Mouse (Mus musculus): Measurements from ENCODE around the gene Atp5e.
A peak's percentile ranks its signal among the peaks of the same experiment; 100 is the strongest.

Atp5e gene

GRCm38 (mm10) chr2:174463789-174464523 lies at the start of gene Atp5e:
Gene Atp5e, minus strand, starts transcription at chr2:174464105.
- peak; percentile 98 for DNase-seq (ENCODE audit: low spot score in 2 of 2)

DNA sequence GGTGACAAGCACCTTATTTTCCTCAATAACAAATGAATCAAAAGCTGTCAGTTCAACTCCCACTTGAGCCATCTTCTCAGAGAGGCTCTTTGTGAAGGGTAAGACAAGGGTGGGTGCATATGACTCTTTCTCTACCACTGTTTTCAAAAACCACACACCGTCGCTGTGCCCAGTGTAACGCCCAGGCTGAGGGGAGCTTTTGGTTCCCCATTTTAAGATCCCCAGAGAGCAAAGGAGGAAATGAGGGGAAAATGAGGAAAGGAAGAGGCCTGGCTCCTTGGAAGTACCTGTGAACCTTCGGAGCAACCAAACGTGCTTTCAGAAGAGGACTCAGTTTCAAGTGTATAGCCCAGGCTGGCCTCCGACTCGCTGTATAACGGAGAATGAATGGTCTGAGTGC lies 45.9 kb upstream of the Atp5e start:
- DNase-seq (ENCODE audit: low spot score in 2 of 2), result no peak

DNA sequence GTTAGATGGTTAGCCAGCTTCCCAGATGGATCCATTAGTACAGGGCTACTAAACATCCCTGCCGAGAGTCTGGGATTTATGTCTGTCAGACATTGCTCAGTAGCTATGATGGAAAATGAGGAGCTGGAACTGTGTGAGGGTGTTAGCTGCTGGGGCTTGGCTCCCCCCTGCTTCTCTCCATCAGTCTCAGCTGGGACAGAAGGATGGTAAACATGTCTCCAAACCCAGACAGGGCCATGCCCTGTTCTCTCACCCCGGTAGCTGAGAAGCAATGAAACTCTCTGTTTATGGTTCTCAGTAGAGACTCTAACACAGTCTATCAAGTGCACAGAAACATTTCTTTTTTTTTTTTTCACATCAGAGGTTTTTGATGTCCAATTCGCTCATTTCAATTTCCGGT lies 44.1 kb upstream of the Atp5e start:
- no peak for DNase-seq (ENCODE audit: low spot score in 2 of 2)

- DNase-seq (ENCODE audit: low spot score in 2 of 2), result peak in 1 of 2 experiments; percentile 9
Measured at GRCm38 (mm10) chr2:174502831-174503460, 39.0 kb upstream of the Atp5e start.

GRCm38 (mm10) chr2:174502321-174502720 lies 38.4 kb upstream of the Atp5e start:
- no peak for DNase-seq (ENCODE audit: low spot score in 2 of 2)

- no peak for DNase-seq (ENCODE audit: low spot score in 2 of 2)
Measured at GRCm38 (mm10) chr2:174501517-174501916, 37.6 kb upstream of the Atp5e start.

- no peak for DNase-seq (ENCODE audit: low spot score in 2 of 2)
Measured at GRCm38 (mm10) chr2:174500814-174501503, 37.1 kb upstream of the Atp5e start.

GRCm38 (mm10) chr2:174492858-174493257 lies 29.0 kb upstream of the Atp5e start:
- DNase-seq (ENCODE audit: low spot score in 2 of 2), result peak in 1 of 2 experiments; percentile 7

DNA sequence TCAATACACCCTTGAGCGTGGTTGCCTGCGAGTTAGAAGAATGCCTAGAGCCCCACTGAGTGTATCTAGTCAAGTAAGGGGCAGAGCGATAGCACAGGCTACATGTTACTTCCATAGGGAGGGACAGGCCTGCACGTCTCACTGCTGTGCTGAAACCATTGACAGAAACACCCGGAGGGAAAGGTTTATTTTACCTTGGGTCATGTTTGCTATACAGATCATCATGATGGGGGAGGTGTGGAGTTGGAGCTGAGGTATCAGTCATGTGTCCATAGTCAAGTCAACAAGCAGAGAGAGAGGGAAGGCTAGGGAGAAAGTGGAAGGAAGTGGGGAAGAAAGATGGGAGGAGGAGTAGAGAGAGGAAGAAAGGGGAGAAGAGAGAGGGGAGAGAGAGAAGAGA lies 23.1 kb upstream of the Atp5e start:
- DNase-seq (ENCODE audit: low spot score in 2 of 2), result no peak

GRCm38 (mm10) chr2:174478746-174479145 lies 14.8 kb upstream of the Atp5e start:
- DNase-seq (ENCODE audit: low spot score in 2 of 2), result no peak

GRCm38 (mm10) chr2:174477543-174478319 lies 13.8 kb upstream of the Atp5e start:
- no peak for DNase-seq (ENCODE audit: low spot score in 2 of 2)

GRCm38 (mm10) chr2:174473550-174473927 lies 9.6 kb upstream of the Atp5e start:
- no peak for DNase-seq (ENCODE audit: low spot score in 2 of 2)

DNA sequence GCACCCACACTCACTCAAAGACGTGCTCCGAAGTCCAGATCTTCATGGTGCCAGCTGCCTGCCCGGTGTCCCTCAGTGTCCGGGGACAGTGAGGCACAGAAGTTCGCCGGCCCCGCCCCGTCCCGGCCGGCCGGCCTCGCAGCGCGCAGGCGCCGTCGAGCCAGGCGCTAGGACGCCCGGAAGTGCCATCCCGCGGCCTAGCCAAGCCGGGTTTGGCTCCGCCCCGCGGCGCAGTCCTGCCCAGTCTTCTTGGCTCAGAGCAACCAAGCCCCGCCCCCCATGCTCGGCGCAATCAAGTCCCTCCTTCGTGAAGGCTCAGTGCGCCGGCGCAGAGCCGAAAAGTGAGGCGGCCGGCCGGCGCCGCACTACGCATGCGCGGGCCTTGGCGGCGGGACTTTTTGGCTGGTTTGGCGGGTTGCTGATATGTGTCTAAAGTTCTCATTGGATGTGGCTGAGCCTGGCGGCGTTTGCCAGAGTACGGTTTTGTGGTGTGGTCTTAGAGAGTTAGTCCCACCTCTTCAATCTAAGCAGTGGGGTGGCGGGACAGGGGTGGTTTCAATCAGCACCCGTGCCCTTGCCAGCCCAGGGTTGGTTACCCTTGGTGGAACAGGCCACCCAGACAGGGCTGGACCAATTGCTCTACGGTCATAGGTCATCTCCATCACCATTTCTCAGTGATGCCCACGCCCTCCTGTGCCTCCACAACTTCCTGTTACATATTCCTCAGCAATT lies 9.1 kb upstream of the Atp5e start, which contains the start of gene Prelid3b:
TSS of gene Prelid3b (minus strand) at position 264 of the 732 bp plus-strand sequence.
- DNase-seq (ENCODE audit: low spot score in 2 of 2), result peak; percentile 98 to 99

GRCm38 (mm10) chr2:174472407-174472806 lies 8.5 kb upstream of the Atp5e start:
- DNase-seq (ENCODE audit: low spot score in 2 of 2), result no peak

- no peak for DNase-seq (ENCODE audit: low spot score in 2 of 2)
Measured at GRCm38 (mm10) chr2:174470786-174471405, 7.0 kb upstream of the Atp5e start.

DNA sequence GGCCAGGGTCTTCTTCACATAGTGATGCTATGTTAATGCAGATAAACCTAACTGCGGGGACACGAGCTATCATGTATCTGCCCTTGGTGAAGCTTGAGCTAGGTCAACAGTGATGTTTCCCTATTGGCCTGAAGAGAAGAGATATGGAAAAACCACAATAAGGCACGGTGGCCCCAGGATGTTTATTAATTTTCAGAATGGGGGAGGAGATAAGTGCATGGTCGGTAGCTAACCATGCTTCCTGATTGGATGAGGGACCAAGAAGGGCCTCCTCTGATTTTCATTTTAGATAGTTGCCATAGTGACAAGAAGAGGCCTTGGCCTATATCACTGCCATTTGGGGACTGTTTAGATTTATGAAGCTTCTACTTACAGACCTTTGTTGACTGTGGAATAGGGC lies 6.4 kb upstream of the Atp5e start:
- DNase-seq (ENCODE audit: low spot score in 2 of 2), result no peak

DNA sequence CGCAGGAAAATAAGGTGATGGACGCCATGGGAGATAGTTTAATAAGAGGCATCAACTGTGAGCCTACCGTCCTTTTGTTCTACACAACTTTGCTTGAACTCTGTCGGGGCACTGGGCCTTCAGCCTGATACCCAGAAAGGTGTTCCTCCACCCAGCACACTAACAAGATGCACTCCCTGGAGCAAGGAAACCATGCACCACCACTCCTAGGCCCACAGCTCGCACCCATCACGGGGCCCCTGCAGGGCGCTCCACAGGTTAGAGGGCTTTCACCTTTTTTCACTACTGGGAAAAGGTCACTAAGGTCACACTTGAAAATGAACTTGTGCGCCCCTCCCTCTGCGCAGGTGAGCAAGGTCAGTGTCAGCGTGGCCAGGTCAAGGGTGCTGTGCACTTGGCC lies 535 bp downstream of the Atp5e start:
- no peak for DNase-seq (ENCODE audit: low spot score in 2 of 2)

DNA sequence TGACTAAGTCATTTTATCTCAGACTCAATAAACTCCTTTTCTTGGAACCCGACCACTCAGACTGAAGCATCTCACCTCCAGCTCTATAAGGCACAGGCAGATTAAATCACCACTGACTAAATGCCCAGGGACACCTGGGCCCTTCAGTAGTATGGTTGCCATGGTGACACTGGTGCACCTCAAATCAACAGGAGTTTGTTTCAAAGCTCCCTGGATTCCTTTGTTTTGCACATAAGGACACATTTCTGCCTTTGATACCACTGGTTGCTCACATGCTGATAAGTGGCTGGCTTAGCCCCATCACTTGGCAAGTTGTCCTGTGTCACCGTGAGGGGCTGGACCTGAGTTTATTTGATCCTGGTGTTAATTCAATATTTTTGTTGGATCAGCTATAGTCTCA lies 4.5 kb downstream of the Atp5e start:
- no peak for DNase-seq (ENCODE audit: low spot score in 2 of 2)

- DNase-seq (ENCODE audit: low spot score in 2 of 2), result no peak
Measured at GRCm38 (mm10) chr2:174453681-174454080, 10.2 kb downstream of the Atp5e start.

- no peak for DNase-seq (ENCODE audit: low spot score in 2 of 2)
Measured at GRCm38 (mm10) chr2:174450353-174450752, 13.6 kb downstream of the Atp5e start, which contains the start of gene Tubb1. Gene Tubb1, plus strand, starts transcription at chr2:174450695.

- no peak for DNase-seq (ENCODE audit: low spot score in 2 of 2)
Measured at GRCm38 (mm10) chr2:174448405-174448804, 15.5 kb downstream of the Atp5e start.

All from right cerebral cortex, postnatal 36 days (tissue).